Mouse (Mus musculus): ENCODE results near the gene Rab43. TPM values are rescaled to one million over a fixed set of nuclear protein-coding genes. Genes with fewer than 3 reads are reported as not detected.
A peak's percentile ranks its signal among the peaks of the same experiment; 100 is the strongest.
"Not testable (repeated sequence)": the region's sequence is repeated elsewhere in the genome, so short reads cannot be mapped to it uniquely, and the experiment has no call there.

Rab43 gene
- polyA plus RNA-seq, 1 experiment, result 46.2 TPM

DNA sequence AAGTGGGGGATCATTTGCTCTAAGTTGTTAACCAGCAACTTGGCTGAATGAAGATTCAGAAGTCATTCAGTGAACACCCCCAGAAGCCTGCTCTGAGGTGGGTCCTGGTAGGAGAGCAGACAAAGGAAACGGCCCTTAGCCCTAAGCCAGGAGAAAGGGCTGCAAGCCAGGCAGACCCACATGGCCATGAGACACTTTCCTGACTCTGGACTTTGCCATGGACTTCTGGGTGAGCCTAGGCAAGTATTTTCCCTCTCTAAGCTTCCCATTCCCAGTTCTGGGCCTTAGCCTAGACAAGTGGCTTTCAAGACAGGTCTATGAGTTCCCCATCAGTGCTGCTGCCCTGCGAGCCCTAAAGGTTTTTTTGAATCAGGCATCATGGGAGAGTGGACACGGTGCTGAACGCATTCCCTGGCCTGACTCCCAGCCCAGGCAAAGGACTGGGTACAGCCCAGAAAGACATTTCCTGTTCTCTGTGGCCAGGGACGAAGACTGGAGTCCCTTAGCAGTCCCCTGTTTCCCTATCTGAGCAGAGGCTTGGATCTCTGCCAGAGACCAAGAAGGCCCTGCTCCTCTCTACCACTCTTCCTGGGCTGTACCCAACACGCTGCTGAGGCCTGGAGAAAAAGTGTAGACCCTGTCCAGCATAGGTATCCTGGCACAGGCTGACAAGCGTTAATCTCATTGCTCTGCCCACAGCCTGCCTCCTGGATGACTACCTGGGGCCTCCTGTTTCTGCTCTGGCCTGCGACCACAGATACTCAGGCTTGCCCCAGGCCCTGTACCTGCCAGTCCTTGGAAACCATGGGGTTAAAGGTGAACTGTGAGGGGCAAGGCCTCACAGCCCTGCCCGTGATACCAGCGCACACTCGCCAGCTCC lies 33.4 kb downstream of the Rab43 start:
- 51% methylated on average over 11 of the region's 11 CpGs for WGBS
- H3K4me3 ChIP-seq (replicated peaks; ENCODE audit: extremely low read depth, low read depth, low read length), result no peak overlapping the region
- TF ChIP-seq POLR2A (IDR thresholded peaks at IDR 0.05; ENCODE audit: borderline replicate concordance, extremely low read depth, low read depth, low read length), result no peak
- TF ChIP-seq CTCF (IDR thresholded peaks at IDR 0.05; ENCODE audit: insufficient read depth, low read length), result no peak
- no peak for DNase-seq
- H3K4me1 ChIP-seq (ENCODE audit: control insufficient read depth, insufficient read depth, low read length), result no peaks in the 10 kb centered on the region

DNA sequence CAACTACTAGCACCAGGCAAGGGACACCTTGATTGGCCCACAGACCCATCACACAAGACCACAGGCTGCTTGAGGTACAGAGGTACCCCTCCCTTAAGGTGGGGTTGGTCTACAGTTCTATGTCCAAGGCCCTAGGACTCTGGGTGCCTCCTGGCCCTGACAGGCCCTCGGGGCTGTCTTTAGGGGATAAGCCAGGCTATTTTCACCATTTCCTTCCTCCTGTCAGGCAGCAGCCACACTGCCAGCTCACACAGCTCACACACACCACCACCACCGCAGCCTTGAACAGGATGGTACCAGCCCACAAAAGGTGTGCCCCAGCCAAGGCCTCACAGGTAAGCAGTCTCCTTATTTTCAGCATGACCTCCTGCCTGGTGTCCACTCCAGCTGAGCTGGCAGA lies 34.1 kb downstream of the Rab43 start, which contains the start of gene Gp9:
TSS of gene Gp9 (plus strand) at position 231 of the 400 bp plus-strand sequence.
- no peak for DNase-seq
- Histone ChIP-seq H3K4me3 (replicated peaks; ENCODE audit: extremely low read depth, low read depth, low read length) (no peak within 1 kb of the TSS), H3K4me1 (ENCODE audit: control insufficient read depth, insufficient read depth, low read length) (no peaks in the 10 kb centered on the region)
- WGBS, result 34% methylated on average over 2 of the region's 2 CpGs
- TF ChIP-seq POLR2A (IDR thresholded peaks at IDR 0.05; ENCODE audit: borderline replicate concordance, extremely low read depth, low read depth, low read length) (no peak), CTCF (IDR thresholded peaks at IDR 0.05; ENCODE audit: insufficient read depth, low read length) (no peak)

DNA sequence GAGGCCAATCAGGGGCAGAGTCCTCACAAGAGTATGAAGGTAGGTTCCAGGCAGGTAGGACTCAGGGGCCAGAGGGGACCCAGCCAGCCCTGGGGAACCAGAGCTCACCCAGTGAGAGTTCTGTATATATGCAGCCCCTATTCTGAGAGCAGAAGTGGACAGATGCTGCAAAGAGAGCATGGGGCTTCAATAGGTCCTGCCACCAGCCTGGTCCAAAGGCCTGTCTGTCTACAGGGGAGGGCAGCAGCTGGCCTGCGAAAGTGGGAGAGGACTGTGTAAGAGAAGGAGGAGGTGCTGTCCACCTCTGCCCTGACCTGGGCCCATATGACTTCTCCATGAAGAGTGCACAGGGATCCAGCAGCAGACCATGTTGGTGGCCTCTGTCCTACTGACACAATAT lies 35.3 kb downstream of the Rab43 start:
- TF ChIP-seq POLR2A (IDR thresholded peaks at IDR 0.05; ENCODE audit: borderline replicate concordance, extremely low read depth, low read depth, low read length) (no peak), CTCF (IDR thresholded peaks at IDR 0.05; ENCODE audit: insufficient read depth, low read length) (no peak)
- DNase-seq, result no peak
- Histone ChIP-seq H3K4me3 (replicated peaks; ENCODE audit: extremely low read depth, low read depth, low read length) (no peak overlapping the region), H3K4me1 (ENCODE audit: control insufficient read depth, insufficient read depth, low read length) (no peaks in the 10 kb centered on the region)
- 86% methylated on average over 1 of the region's 1 CpGs for WGBS

DNA sequence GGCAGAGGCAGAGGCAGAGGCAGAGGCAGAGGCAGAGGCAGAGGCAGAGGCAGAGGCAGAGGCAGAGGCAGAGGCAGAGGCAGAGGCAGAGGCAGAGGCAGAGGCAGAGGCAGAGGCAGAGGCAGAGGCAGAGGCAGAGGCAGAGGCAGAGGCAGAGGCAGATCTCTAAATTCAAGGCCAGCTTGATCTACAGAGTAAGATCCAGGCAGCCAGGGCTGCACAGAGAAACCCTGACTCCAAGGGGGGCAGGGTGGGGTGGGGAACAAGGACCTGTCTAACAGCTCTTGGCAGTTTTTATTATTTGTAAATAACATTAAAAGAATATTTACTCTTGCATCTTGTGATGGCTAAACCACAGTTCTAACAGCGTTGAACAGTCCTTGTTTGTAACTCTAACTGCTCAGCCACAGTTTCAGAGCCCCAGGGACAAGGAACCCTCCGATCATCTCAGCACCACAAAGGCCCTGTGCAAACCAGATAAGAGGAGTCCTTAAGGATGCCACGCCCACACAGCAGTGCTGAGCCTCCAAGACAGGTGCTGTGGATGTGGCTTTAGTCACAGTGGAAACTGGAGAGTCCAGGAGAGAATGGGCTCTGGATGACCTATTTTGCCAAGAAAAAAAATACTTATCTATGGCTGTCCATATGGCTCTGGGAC lies 36.2 kb downstream of the Rab43 start:
- Histone ChIP-seq H3K4me1 (ENCODE audit: control insufficient read depth, insufficient read depth, low read length) (no peaks in the 10 kb centered on the region), H3K4me3 (replicated peaks; ENCODE audit: extremely low read depth, low read depth, low read length) (no peak overlapping the region)
- WGBS, result 43% methylated on average over 3 of the region's 3 CpGs
- no peak for DNase-seq
- TF ChIP-seq CTCF (IDR thresholded peaks at IDR 0.05; ENCODE audit: insufficient read depth, low read length) (no peak), POLR2A (IDR thresholded peaks at IDR 0.05; ENCODE audit: borderline replicate concordance, extremely low read depth, low read depth, low read length) (no peak)

DNA sequence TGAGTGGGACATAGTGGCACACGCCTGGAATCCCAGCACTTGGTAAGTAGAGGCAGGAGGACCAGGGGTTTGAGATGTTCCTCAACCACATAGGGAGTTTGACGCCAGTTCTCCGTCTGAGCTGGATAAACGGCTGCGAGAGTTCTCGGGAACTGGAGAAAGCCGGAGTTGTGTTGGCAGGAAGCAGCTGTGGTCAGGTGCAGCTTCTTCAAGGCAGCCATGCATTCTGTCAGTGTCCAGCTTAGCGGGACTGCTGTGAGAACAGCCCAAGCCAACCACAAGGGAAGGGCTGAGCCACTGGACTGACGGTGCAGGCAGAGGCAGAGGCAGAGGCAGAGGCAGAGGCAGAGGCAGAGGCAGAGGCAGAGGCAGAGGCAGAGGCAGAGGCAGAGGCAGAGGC lies 37.1 kb downstream of the Rab43 start:
- TF ChIP-seq POLR2A (IDR thresholded peaks at IDR 0.05; ENCODE audit: borderline replicate concordance, extremely low read depth, low read depth, low read length) (no peak), CTCF (IDR thresholded peaks at IDR 0.05; ENCODE audit: insufficient read depth, low read length) (no peak)
- DNase-seq, result no peak
- Histone ChIP-seq H3K4me1 (ENCODE audit: control insufficient read depth, insufficient read depth, low read length) (no peaks in the 10 kb centered on the region), H3K4me3 (replicated peaks; ENCODE audit: extremely low read depth, low read depth, low read length) (no peak overlapping the region)
- WGBS, result 71% methylated on average over 9 of the region's 9 CpGs

DNA sequence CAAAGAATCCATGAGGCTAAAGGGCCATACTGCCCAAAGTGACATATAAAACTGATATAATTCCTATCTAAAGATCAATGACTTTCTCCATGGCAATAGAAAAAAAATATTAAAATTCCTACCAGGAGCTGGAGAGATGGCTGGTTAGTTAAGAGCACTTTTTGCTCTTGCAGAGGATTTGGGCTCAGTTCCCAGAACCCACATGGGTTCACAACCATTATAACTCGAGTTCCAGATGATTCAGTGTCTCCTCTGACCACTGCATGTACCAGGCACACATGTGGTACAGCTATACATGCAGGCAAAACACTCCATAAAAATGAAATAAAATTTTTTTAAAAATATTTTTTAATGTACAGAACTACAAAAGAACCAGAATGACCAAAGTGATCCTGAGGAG lies 37.5 kb downstream of the Rab43 start:
- Histone ChIP-seq H3K4me3 (replicated peaks; ENCODE audit: extremely low read depth, low read depth, low read length) (no peak overlapping the region), H3K4me1 (ENCODE audit: control insufficient read depth, insufficient read depth, low read length) (no peaks in the 10 kb centered on the region)
- DNase-seq, result no peak
- WGBS, result 16% methylated on average over 1 of the region's 1 CpGs
- TF ChIP-seq POLR2A (IDR thresholded peaks at IDR 0.05; ENCODE audit: borderline replicate concordance, extremely low read depth, low read depth, low read length) (no peak), CTCF (IDR thresholded peaks at IDR 0.05; ENCODE audit: insufficient read depth, low read length) (no peak)

DNA sequence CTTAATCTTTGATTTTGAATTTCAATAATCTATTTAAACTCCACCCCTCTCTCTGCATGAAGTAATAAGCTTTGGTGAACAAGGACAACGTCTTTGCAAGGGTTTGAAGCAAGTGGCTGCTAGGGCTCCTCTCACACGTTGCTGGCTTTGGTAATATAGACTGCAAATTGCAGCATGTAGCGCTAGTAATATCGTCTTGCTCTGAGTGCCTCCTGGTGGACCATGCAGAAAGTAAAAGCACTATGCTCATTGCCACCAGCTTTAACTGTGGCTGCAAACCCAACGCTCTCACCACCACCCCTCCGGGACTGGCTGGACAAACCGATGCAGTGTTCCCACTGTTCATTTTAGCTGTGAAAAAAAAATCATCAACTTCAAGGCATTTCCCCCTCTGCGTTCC lies 41.3 kb downstream of the Rab43 start:
- no peak for TF ChIP-seq POLR2A (IDR thresholded peaks at IDR 0.05; ENCODE audit: borderline replicate concordance, extremely low read depth, low read depth, low read length)
- TF ChIP-seq CTCF (IDR thresholded peaks at IDR 0.05; ENCODE audit: insufficient read depth, low read length), result no peak
- H3K4me1 ChIP-seq (ENCODE audit: control insufficient read depth, insufficient read depth, low read length), result no peaks in the 10 kb centered on the region
- WGBS, result 44% methylated on average over 8 of the region's 8 CpGs
- no peak for DNase-seq
- H3K4me3 ChIP-seq (replicated peaks; ENCODE audit: extremely low read depth, low read depth, low read length), result no peak overlapping the region

DNA sequence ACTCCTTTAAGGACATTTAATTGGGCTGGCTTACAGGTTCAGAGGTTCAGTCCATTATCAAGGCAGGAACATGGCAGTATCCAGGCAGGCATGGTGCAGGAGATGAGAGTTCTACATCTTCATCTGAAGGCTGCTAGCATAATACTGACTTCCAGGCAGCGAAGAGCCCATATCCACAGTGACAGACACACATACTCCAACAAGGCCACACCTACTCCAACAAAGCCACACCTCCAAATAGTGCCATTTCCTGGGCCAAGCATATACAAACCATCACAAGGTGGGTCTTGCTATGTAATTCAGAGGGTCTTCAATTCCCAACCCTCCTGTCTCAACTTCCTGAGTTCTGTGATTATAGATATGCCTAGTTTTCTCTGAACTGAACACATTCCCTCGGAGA lies 47.7 kb downstream of the Rab43 start:
- WGBS, result 89% methylated on average over 2 of the region's 2 CpGs
- not testable (repeated sequence) for DNase-seq; H3K4me1 ChIP-seq (ENCODE audit: control insufficient read depth, insufficient read depth, low read length); H3K4me3 ChIP-seq (replicated peaks; ENCODE audit: extremely low read depth, low read depth, low read length)

DNA sequence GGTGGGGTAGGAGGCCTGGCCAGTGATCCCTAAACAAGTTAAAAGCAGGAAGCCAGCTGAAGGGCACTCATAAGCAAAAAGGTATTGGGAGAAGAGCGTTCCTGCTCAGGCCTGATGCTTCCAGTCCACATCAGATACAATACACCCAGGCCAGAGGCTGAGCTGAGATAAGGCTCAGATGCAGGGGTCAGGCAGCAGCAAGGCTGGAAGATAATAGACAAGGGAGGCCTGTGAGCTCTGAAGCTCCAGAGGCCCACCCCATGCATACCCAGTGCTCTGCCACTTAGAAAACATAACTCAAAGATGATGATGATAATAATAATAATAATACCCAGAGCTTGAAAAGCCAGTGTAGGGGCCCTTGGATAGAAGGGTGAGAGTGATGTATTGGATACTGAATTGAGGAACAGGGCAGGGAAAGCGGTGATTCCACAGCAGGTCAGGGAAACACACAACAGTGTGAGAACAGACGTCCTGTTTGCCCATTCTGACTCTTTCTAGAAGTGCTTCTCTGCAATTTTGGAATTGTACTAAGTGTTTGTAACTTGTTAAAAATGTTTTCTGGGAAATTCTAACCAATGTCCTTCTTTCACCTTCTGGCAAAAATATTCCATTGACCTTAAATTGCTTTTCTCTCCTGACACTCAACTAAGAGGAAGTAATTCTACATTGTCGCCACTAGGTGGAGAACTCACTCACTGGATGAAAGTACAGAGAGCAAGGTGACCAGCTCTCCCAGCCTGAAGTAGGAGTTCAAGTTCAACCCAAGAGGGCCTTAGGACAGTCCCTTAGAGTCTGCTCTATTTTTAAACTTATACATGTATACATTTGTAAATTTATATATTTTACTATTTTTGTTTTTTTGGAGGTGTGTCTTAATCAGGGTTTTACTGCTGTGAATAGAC lies 48.3 kb downstream of the Rab43 start:
- Histone ChIP-seq H3K4me3 (replicated peaks; ENCODE audit: extremely low read depth, low read depth, low read length) (no peak overlapping the region), H3K4me1 (ENCODE audit: control insufficient read depth, insufficient read depth, low read length) (no peaks in the 10 kb centered on the region)
- WGBS, result 59% methylated on average over 4 of the region's 4 CpGs
- DNase-seq, result no peak
- no peak for TF ChIP-seq POLR2A (IDR thresholded peaks at IDR 0.05; ENCODE audit: borderline replicate concordance, extremely low read depth, low read depth, low read length)
- peak; percentile 49 for TF ChIP-seq CTCF (IDR thresholded peaks at IDR 0.05; ENCODE audit: insufficient read depth, low read length)
